Mouse (Mus musculus) testis, adult 2 months (tissue): ENCODE results near the gene Nt5c2.

ENCODE experiments used
- CTCF ChIP-seq: fragments of 200-500 bp; IDR thresholded peaks from 2 replicates; pipeline ENCODE4 v1.5.1; 2012; ENCODE audit warnings: low read depth, mild to moderate bottlenecking, inconsistent platforms, low read length, moderate library complexity; ENCODE audit not compliant: control insufficient read depth, insufficient read depth, insufficient replicate concordance
- POLR2A ChIP-seq: fragments of 200-500 bp; IDR thresholded peaks from 2 replicates; pipeline ENCODE4 v1.6.1; 2012; ENCODE audit warnings: low read depth, mild to moderate bottlenecking, inconsistent platforms, low read length, moderate library complexity; ENCODE audit not compliant: control insufficient read depth

DNA sequence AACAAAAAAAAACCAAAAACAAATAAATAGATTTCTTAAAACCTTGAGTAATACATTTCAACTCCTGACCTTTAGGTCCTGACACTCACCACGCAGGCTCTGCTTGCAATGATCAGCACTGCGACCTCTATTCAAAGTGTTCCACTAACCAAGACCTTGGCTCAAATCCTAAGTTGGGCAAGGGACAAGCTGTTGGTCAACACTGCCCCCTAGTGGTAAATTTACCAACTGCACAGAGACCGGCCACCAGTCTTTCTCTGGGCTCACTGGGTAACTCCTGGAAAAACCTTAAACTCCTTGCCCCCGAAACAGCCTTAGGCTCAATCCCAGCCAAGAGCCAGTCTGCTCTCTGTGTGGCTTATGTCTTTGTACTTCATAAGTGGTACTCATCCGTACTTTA, 23.8 kb downstream of the Nt5c2 start:
- TF ChIP-seq CTCF, result peak; percentile 85
- TF ChIP-seq POLR2A, result no peak
